Mouse (Mus musculus): Measurements from ENCODE around the gene Rfwd3. TPM values are rescaled to one million over a fixed set of nuclear protein-coding genes. Genes with fewer than 3 reads are reported as not detected.

Rfwd3 gene
- total RNA-seq, 2 experiments from 2014 or later = 22.3 to 23.2 TPM

Other genes starting within 250 kb of the Rfwd3 start
- not detected for gene Exosc6, start 243.9 kb downstream of the Rfwd3 start, total RNA-seq (2021)
- 1 to 10 TPM; 3.6 to 5.5 TPM for gene Clec18a, start 207.8 kb downstream of the Rfwd3 start, total RNA-seq (2021)
- 10 to 100 TPM; 28.0 to 29.3 TPM for gene Pdpr, start 205.6 kb downstream of the Rfwd3 start, total RNA-seq (2021)
- 100 to 1,000 TPM; 138 to 139 TPM for gene Glg1, start 41.0 kb downstream of the Rfwd3 start, total RNA-seq (2021)
- gene Mlkl, start 38.0 kb upstream of the Rfwd3 start, total RNA-seq (2021) = under 1 TPM; 0.37 to 0.86 TPM
- gene Fa2h, start 93.6 kb upstream of the Rfwd3 start, total RNA-seq (2021) = 10 to 100 TPM; 12.2 to 14.6 TPM
- gene Wdr59, start 221.9 kb upstream of the Rfwd3 start, total RNA-seq (2021) = 10 to 100 TPM; 18.1 to 20.0 TPM
- 100 to 1,000 TPM; 144 to 151 TPM for gene Znrf1, start 235.9 kb upstream of the Rfwd3 start, total RNA-seq (2021)